In the genomic region with DNA sequence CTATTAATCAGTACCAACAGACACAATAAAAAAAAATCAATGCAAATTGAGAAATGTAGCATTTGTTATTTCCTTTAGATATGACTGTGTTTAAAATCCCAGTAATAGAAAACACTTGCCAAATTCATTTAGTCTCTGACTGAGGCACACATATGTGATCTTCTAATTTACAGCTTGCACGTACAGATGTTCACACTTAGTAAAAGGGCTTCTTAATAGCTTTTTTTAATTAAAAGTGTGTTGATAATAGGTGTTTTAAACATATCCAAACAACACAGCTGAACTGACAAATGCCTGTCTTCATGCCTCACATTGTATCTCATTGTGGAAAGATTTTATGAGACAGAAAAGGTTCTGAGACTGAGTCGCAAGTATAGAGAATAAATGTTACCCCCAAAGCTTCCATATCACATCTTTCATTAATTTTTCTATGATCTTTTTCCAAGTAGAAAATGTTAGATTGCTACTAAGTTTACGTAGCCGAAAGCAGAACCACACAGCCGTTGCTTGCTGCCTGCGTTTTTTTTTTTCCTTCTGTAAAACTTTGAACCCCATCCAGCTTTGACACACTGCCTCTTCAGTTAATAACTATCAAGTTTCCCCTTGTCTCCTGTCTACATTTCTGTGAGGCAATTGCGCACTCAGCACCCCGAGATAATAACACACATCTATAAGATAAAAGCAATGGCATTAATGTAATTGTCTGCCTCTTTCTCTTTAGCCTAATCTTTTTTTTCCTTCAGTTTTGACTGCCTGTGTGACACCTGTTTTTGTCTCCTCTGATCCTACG, we compare ENCODE assay signal across 21 mouse cellular contexts.
A peak's percentile ranks its signal among the peaks of the same experiment; 100 is the strongest.
DNase-seq lines count a peak whose midpoint lies in the region; ATAC-seq lines count a peak whose summit lies in the region.
"Had no signal": no experiment of that assay in that cellular context is flagged by ENCODE, and none has a peak within 500 bp of the region (broad histone marks: within the 10 kb centered on the region; RNA-seq: fewer than 3 reads in every experiment).

No protein-coding gene starts in this region.

- no peaks in the 10 kb centered on the region for H3K9me3 ChIP-seq in forebrain, embryonic 13.5 days (replicated peaks)
- H3K9me3 ChIP-seq in forebrain, embryonic 10.5 days = no peaks in the 10 kb centered on the region
- H3K9me3 ChIP-seq in kidney, embryonic 15.5 days (replicated peaks) = no peaks in the 10 kb centered on the region
- no peaks in the 10 kb centered on the region for H3K9me3 ChIP-seq in embryonic facial prominence, embryonic 13.5 days
- no peaks in the 10 kb centered on the region for H3K9me3 ChIP-seq in limb, embryonic 15.5 days
- H3K9me3 ChIP-seq: heart, embryonic 10.5 days; hindbrain, embryonic 13.5 days; midbrain, embryonic 10.5 days; stomach, embryonic 15.5 days had no signal

- ATAC-seq in forebrain, embryonic 13.5 days = peak; percentile 24; the same call in 1 of the 2 replicates
- ATAC-seq in kidney, embryonic 15.5 days (replicated peaks; ENCODE audit: low FRiP score) = no peak
- no peak for ATAC-seq in embryonic facial prominence, embryonic 13.5 days (ENCODE audit: insufficient number of reproducible peaks, insufficient read depth, low FRiP score, low TSS enrichment, low read depth)
- no peak for ATAC-seq in limb, embryonic 15.5 days (ENCODE audit: insufficient number of reproducible peaks, low FRiP score, low TSS enrichment, low read depth)
- ATAC-seq: intestine, embryonic 16.5 days had no signal

- H3K4me3 ChIP-seq in forebrain, embryonic 13.5 days = no peak overlapping the region
- H3K4me3 ChIP-seq in forebrain, embryonic 10.5 days = no peak overlapping the region
- no peak overlapping the region for H3K4me3 ChIP-seq in kidney, embryonic 15.5 days (replicated peaks)
- no peak overlapping the region for H3K4me3 ChIP-seq in embryonic facial prominence, embryonic 13.5 days
- no peak overlapping the region for H3K4me3 ChIP-seq in limb, embryonic 15.5 days
- H3K4me3 ChIP-seq: heart, embryonic 10.5 days; hindbrain, embryonic 13.5 days; left cerebral cortex, adult 2 months; midbrain, embryonic 10.5 days; stomach, embryonic 15.5 days had no signal

- no peak overlapping the region for H3K9ac ChIP-seq in forebrain, embryonic 13.5 days
- no peak overlapping the region for H3K9ac ChIP-seq in kidney, embryonic 15.5 days
- no peak overlapping the region for H3K9ac ChIP-seq in embryonic facial prominence, embryonic 13.5 days
- H3K9ac ChIP-seq in limb, embryonic 15.5 days = no peak overlapping the region
- H3K9ac ChIP-seq: hindbrain, embryonic 13.5 days; stomach, embryonic 15.5 days had no signal

- no peaks in the 10 kb centered on the region for H3K36me3 ChIP-seq in forebrain, embryonic 13.5 days (ENCODE audit: poor library complexity, severe bottlenecking)
- H3K36me3 ChIP-seq in forebrain, embryonic 10.5 days (replicated peaks) = no peaks in the 10 kb centered on the region
- no peaks in the 10 kb centered on the region for H3K36me3 ChIP-seq in kidney, embryonic 15.5 days
- no peaks in the 10 kb centered on the region for H3K36me3 ChIP-seq in embryonic facial prominence, embryonic 13.5 days
- H3K36me3 ChIP-seq in limb, embryonic 15.5 days = no peaks in the 10 kb centered on the region
- H3K36me3 ChIP-seq: heart, embryonic 10.5 days; hindbrain, embryonic 13.5 days; midbrain, embryonic 10.5 days; stomach, embryonic 15.5 days had no signal

- 51% methylated on average over 9 of the region's 9 CpGs for WGBS in forebrain, embryonic 13.5 days
- 74% methylated on average over 9 of the region's 9 CpGs for WGBS in forebrain, embryonic 10.5 days
- WGBS in kidney, embryonic 15.5 days = 28% methylated on average over 9 of the region's 9 CpGs
- WGBS in embryonic facial prominence, embryonic 13.5 days = 18% methylated on average over 9 of the region's 9 CpGs
- WGBS in limb, embryonic 15.5 days = 15% methylated on average over 9 of the region's 9 CpGs

- no peak for DNase-seq in forebrain, embryonic 10.5 days (ENCODE audit: extremely low spot score, low spot score)
- DNase-seq in kidney, adult 8-10 months = peak; percentile 15 to 20
- no peak for DNase-seq in thymus, postnatal 36 days
- no peak for DNase-seq in cerebellum, postnatal 4 days (ENCODE audit: low spot score in 2 of 2)
- DNase-seq: adrenal gland, adult 2 months; cerebellum, adult 11 months; cerebellum, postnatal 36 days; gastrocnemius, postnatal 36 days; heart, postnatal 14 days; lung, postnatal 14 days; spleen, adult 18-20 months had no signal

- peaks cover 10% of the 10 kb centered on the region for H3K4me1 ChIP-seq in forebrain, embryonic 13.5 days
- peaks cover 19% of the 10 kb centered on the region for H3K4me1 ChIP-seq in forebrain, embryonic 10.5 days
- peaks cover 25% of the 10 kb centered on the region for H3K4me1 ChIP-seq in kidney, embryonic 15.5 days
- peaks cover 26% of the 10 kb centered on the region for H3K4me1 ChIP-seq in embryonic facial prominence, embryonic 13.5 days
- H3K4me1 ChIP-seq in limb, embryonic 15.5 days = peaks cover 21% of the 10 kb centered on the region; the same call in 1 of the 2 replicates
- H3K4me1 ChIP-seq: midbrain, embryonic 10.5 days; stomach, embryonic 15.5 days had no signal

- H3K27me3 ChIP-seq in forebrain, embryonic 13.5 days = no peaks in the 10 kb centered on the region
- no peaks in the 10 kb centered on the region for H3K27me3 ChIP-seq in forebrain, embryonic 10.5 days (ENCODE audit: poor library complexity, severe bottlenecking)
- no peaks in the 10 kb centered on the region for H3K27me3 ChIP-seq in kidney, embryonic 15.5 days
- 0 out of 2 replicates have a peak, but pooled peaks cover 5% of the 10 kb centered on the region for H3K27me3 ChIP-seq in embryonic facial prominence, embryonic 13.5 days
- no peaks in the 10 kb centered on the region for H3K27me3 ChIP-seq in limb, embryonic 15.5 days
- H3K27me3 ChIP-seq: hindbrain, embryonic 13.5 days; stomach, embryonic 15.5 days had no signal

- H3K27ac ChIP-seq in forebrain, embryonic 13.5 days = no peak overlapping the region
- H3K27ac ChIP-seq in forebrain, embryonic 10.5 days = no peak overlapping the region
- no peak overlapping the region for H3K27ac ChIP-seq in kidney, embryonic 15.5 days
- H3K27ac ChIP-seq in embryonic facial prominence, embryonic 13.5 days = no peak overlapping the region
- H3K27ac ChIP-seq in limb, embryonic 15.5 days = 0 out of 2 replicates have a peak overlapping the region, but pooled peaks have one; percentile 17
- H3K27ac ChIP-seq: heart, embryonic 10.5 days; hindbrain, embryonic 13.5 days; left cerebral cortex, adult 2 months; midbrain, embryonic 10.5 days; stomach, embryonic 15.5 days had no signal

- H3K4me2 ChIP-seq in forebrain, embryonic 13.5 days = no peak overlapping the region
- H3K4me2 ChIP-seq in kidney, embryonic 15.5 days = no peak overlapping the region
- H3K4me2 ChIP-seq in embryonic facial prominence, embryonic 13.5 days = peak overlapping the region; percentile 24; the same call in 1 of the 2 replicates
- H3K4me2 ChIP-seq in limb, embryonic 15.5 days = 0 out of 2 replicates have a peak overlapping the region, but pooled peaks have one; percentile 17
- H3K4me2 ChIP-seq: hindbrain, embryonic 13.5 days; stomach, embryonic 15.5 days had no signal

Comparison
In these comparisons a context has a peak if more than half of its experiments do, and no peak if none do; other contexts are left out.
1. H3K4me2 ChIP-seq: peak in embryonic facial prominence, embryonic 13.5 days (single experiment) and limb, embryonic 15.5 days (single experiment); none in forebrain, embryonic 13.5 days (single experiment) and kidney, embryonic 15.5 days (single experiment).
2. DNase-seq: peak in kidney, adult 8-10 months (2 of 2); none in forebrain, embryonic 10.5 days (single experiment), thymus, postnatal 36 days (0 of 2) and cerebellum, postnatal 4 days (0 of 2).